Mouse (Mus musculus) limb, embryonic 11.5 days (tissue): Measurements from ENCODE around the gene Zfp426. TPM values are rescaled to one million over a fixed set of nuclear protein-coding genes. Genes with fewer than 3 reads are reported as not detected.

ENCODE experiments used
- ATAC-seq: fragments of 200-750 bp; cut with Nextera tagmentation; 2 replicates; pipeline ENCODE4 v1.8.0; 2017; ENCODE audit warnings: low read depth; ENCODE audit not compliant: insufficient number of reproducible peaks, low FRiP score, low TSS enrichment
- DNase-seq: peaks from one replicate; pipeline ENCODE4 v3.0.0-alpha.2; 2015; ENCODE audit warnings: low spot score
- H3K27ac ChIP-seq: fragments of 300-500 bp; sonication (generic); replicated peaks from 2 replicates; pipeline ENCODE4 v1.5.1; 2014; ENCODE audit warnings: low read depth, mild to moderate bottlenecking, low read length
- H3K27me3 ChIP-seq: fragments of 300-500 bp; sonication (generic); 2 replicates; pipeline ENCODE4 v1.6.1; 2014; ENCODE audit warnings: mild to moderate bottlenecking, low read length, mixed read lengths; ENCODE audit not compliant: control insufficient read depth, insufficient read depth
- H3K36me3 ChIP-seq: fragments of 300-500 bp; sonication (generic); 2 replicates; pipeline ENCODE4 v1.6.1; 2014; ENCODE audit warnings: mild to moderate bottlenecking, low read length, moderate library complexity, mixed read lengths; ENCODE audit not compliant: control insufficient read depth, insufficient read depth
- H3K4me1 ChIP-seq: fragments of 300-500 bp; sonication (generic); 2 replicates; pipeline ENCODE4 v1.6.1; 2014; ENCODE audit warnings: low read length, mixed read lengths; ENCODE audit not compliant: control insufficient read depth, insufficient read depth
- H3K4me2 ChIP-seq: fragments of 300-500 bp; sonication (generic); 2 replicates; pipeline ENCODE4 v1.6.1; 2014; ENCODE audit warnings: low read depth, mild to moderate bottlenecking, moderate library complexity; ENCODE audit not compliant: severe bottlenecking
- H3K4me3 ChIP-seq: fragments of 300-500 bp; sonication (generic); 2 replicates; pipeline ENCODE4 v1.5.1; 2014; ENCODE audit warnings: low read depth, low read length
- H3K9ac ChIP-seq: fragments of 300-500 bp; sonication (generic); 2 replicates; pipeline ENCODE4 v1.6.1; 2014; ENCODE audit warnings: mild to moderate bottlenecking, low read length
- H3K9me3 ChIP-seq: fragments of 300-500 bp; sonication (generic); 2 replicates; pipeline ENCODE4 v1.6.1; 2016; ENCODE audit warnings: low read length; ENCODE audit not compliant: control insufficient read depth
- WGBS: fragments of 180-500 bp; shearing (Covaris S2); extraction: QIAGEN DNeasy Blood & Tissue Kit; methylation state at CpG from one replicate; pipeline ENCODE4 v1.1.7; 2014; 5-methylcytosine and 5-hydroxymethylcytosine counted together
- polyA plus RNA-seq: library from polyadenylated mRNA; unstranded; fragments of >200 nt; fragmentation: Nextera tagmentation; extraction: Ambion mirVana; gene quantifications from 2 replicates; pipeline ENCODE4 v1.2.1, GENCODE M21; 2014

Zfp426 gene
- polyA plus RNA-seq, 1 experiment from 2014 or later: 27.1 TPM

DNA sequence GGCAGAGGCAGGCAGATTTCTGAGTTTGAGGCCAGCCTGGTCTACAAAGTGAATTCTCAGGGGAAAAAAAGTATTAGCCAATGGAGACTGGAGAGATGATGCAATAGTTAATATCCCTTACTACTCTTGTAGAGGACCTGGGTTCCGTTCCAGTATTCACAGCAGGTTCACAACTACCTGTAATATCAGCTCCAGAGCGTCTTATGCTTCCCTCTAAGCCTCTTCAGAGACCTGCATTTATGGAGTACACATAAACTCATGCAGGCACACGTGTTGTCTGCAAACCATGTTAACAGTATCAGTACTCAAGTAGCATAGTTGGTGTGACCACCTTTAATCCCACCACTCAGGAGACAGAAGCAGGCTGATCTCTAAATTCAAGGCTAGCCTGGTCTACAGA, 62.5 kb downstream of the Zfp426 start:
- WGBS: 89% methylated on average over 3 of the region's 3 CpGs
- Histone ChIP-seq H3K9me3 (no peaks in the 10 kb centered on the region; the same call in 1 of the 2 replicates), H3K9ac (no peak overlapping the region), H3K36me3 (no peaks in the 10 kb centered on the region), H3K4me2 (no peak overlapping the region), H3K27me3 (no peaks in the 10 kb centered on the region), H3K4me3 (no peak overlapping the region), H3K27ac (no peak overlapping the region), H3K4me1 (no peaks in the 10 kb centered on the region)
- DNase-seq (no peak), ATAC-seq (no peak)

Other genes with a start within 250 kb of the Zfp426 start
- gene Olfr39, start 210.4 kb downstream of the Zfp426 start, polyA plus RNA-seq: not detected in 2 replicates
- not detected in 2 replicates for gene Olfr873, start 194.2 kb downstream of the Zfp426 start, polyA plus RNA-seq
- gene Olfr18, start 156.7 kb downstream of the Zfp426 start, polyA plus RNA-seq: 0.07 TPM in 1 of 2 replicates, not detected in the other
- gene Zfp560, start 107.6 kb downstream of the Zfp426 start, polyA plus RNA-seq: 31.9 and 33.2 TPM in 2 replicates
- gene Zfp26, start 32.6 kb downstream of the Zfp426 start, polyA plus RNA-seq: 28.8 and 31.9 TPM in 2 replicates
- 147 and 159 TPM in 2 replicates for gene Zfp266, start 28.7 kb upstream of the Zfp426 start, polyA plus RNA-seq
- gene Zfp846, start 88.5 kb upstream of the Zfp426 start, polyA plus RNA-seq: 18.1 and 20.9 TPM in 2 replicates
- gene Ubl5, start 150.1 kb upstream of the Zfp426 start, polyA plus RNA-seq: 379 and 389 TPM in 2 replicates
- 11.7 and 14.1 TPM in 2 replicates for gene Fbxl12, start 152.0 kb upstream of the Zfp426 start, polyA plus RNA-seq
- 65.0 and 66.4 TPM in 2 replicates for gene Pin1, start 159.3 kb upstream of the Zfp426 start, polyA plus RNA-seq